Mouse (Mus musculus) intestine, embryonic 14.5 days (tissue): ENCODE results near the gene Aif1l. TPM values are rescaled to one million over a fixed set of nuclear protein-coding genes. Genes with fewer than 3 reads are reported as not detected.

Experiments
- ATAC-seq: fragments of 200-750 bp; cut with Nextera tagmentation; replicated peaks from 2 replicates; pipeline ENCODE4 v1.8.0; 2017; ENCODE audit warnings: low read depth, moderate number of reproducible peaks, moderate TSS enrichment, moderate library complexity; ENCODE audit not compliant: low FRiP score, low TSS enrichment
- DNase-seq: peaks from one replicate; pipeline ENCODE4 v3.0.0-alpha.2; 2018; ENCODE audit warnings: low spot score
- H3K27ac ChIP-seq: fragments of 300-500 bp; sonication (generic); 2 replicates; pipeline ENCODE4 v1.5.1; 2014; ENCODE audit warnings: low read depth, mild to moderate bottlenecking, control low read depth
- H3K27me3 ChIP-seq: fragments of 300-500 bp; sonication (generic); replicated peaks from 2 replicates; pipeline ENCODE4 v1.6.1; 2014; ENCODE audit warnings: low read length, control low read depth; ENCODE audit not compliant: control insufficient read depth, insufficient read depth
- H3K36me3 ChIP-seq: fragments of 300-500 bp; sonication (generic); 2 replicates; pipeline ENCODE4 v1.6.1; 2014; ENCODE audit warnings: low read length, control low read depth; ENCODE audit not compliant: control insufficient read depth, insufficient read depth
- H3K4me1 ChIP-seq: fragments of 300-500 bp; sonication (generic); replicated peaks from 2 replicates; pipeline ENCODE4 v1.6.1; 2014; ENCODE audit warnings: low read length, control low read depth, mixed read lengths; ENCODE audit not compliant: control insufficient read depth, insufficient read depth
- H3K4me2 ChIP-seq: fragments of 300-500 bp; sonication (generic); 2 replicates; pipeline ENCODE4 v1.6.1; 2014; ENCODE audit warnings: low read length
- H3K4me3 ChIP-seq: fragments of 300-500 bp; sonication (generic); 2 replicates; pipeline ENCODE4 v1.5.1; 2014; ENCODE audit warnings: low read depth, low read length, control low read depth, mixed read lengths
- H3K9ac ChIP-seq: fragments of 300-500 bp; sonication (generic); 2 replicates; pipeline ENCODE4 v1.6.1; 2014; ENCODE audit warnings: mild to moderate bottlenecking, low read length
- H3K9me3 ChIP-seq: fragments of 300-500 bp; sonication (generic); 2 replicates; pipeline ENCODE4 v1.6.1; 2016; ENCODE audit warnings: low read length, control low read depth; ENCODE audit not compliant: control insufficient read depth
- WGBS: fragments of 180-500 bp; shearing (Covaris S2); extraction: QIAGEN DNeasy Blood & Tissue Kit; methylation state at CpG from one replicate; pipeline ENCODE4 v1.1.7; 2014; 5-methylcytosine and 5-hydroxymethylcytosine counted together
- polyA plus RNA-seq: library from polyadenylated mRNA; unstranded; fragments of >200 nt; fragmentation: Nextera tagmentation; extraction: Ambion mirVana; gene quantifications from 2 replicates; pipeline ENCODE4 v1.2.1, GENCODE M21; 2014

Gene Aif1l
- 20.2 and 25.2 TPM in 2 replicates for polyA plus RNA-seq

DNA sequence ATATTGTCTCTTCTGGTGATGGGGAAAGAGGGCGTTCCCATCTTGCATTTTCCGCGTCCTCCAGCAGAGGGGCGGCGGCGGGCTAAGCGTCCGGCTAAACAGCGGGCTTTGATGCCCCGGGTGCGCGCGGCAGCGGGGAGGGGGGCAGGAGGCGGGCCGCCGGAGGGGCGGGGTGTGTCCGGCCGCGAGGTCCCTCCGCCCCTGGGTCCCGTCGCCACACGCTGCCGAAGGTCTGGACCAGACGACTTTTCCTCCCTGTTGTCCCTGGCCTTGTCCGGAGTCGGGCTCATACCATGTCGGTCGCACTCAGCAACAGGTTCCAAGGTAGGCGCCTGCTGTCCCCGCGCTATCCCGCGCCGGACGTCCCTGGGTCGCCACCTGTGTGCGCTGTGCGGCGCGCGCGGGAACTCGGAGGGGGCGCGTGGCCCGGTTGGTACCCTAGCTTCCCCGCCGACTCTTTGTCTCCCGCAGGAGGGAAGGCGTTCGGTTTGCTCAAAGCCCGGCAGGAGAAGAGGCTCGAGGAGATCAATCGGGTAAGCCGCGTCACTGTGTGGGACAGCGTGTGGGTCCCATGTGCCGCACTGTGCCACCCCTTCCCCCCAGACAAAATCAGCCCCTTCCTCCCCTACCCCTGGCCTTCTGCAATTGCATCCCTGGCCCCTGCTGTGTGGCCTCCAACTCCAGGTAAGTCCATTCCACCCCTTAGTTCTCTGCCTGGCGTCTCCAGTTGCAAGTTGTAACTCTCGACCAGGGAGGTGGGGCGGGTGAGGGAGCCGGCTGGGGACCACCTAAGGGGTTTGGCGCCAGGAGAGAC lies at the start of gene Aif1l:
TSS of gene Aif1l (plus strand) at position 82 of the 814 bp plus-strand sequence.
- Histone ChIP-seq H3K9ac (peak within 1 kb of the TSS; percentile 67), H3K27me3 (no peaks in the 10 kb centered on the region), H3K4me3 (peak within 1 kb of the TSS; percentile 73), H3K9me3 (no peaks in the 10 kb centered on the region), H3K27ac (no peak within 1 kb of the TSS), H3K36me3 (no peaks in the 10 kb centered on the region), H3K4me1 (peaks cover 4% of the 10 kb centered on the region), H3K4me2 (peak within 1 kb of the TSS; percentile 99)
- WGBS = under 1% methylated on average over 66 of the region's 66 CpGs
- DNase-seq (peak; percentile 87), ATAC-seq (peak; percentile 70)

GRCm38 (mm10) chr2:31900932-31901331 lies 49.0 kb upstream of the Aif1l start:
- ATAC-seq (no peak), DNase-seq (no peak)
- Histone ChIP-seq H3K4me3 (no peak overlapping the region), H3K9me3 (no peaks in the 10 kb centered on the region), H3K27me3 (no peaks in the 10 kb centered on the region), H3K4me2 (no peak overlapping the region), H3K4me1 (peaks cover 8% of the 10 kb centered on the region; the same call in 1 of the 2 replicates), H3K36me3 (no peaks in the 10 kb centered on the region), H3K27ac (no peak overlapping the region), H3K9ac (no peak overlapping the region)
- WGBS = 86% methylated on average over 4 of the region's 4 CpGs

GRCm38 (mm10) chr2:31901659-31902362 lies 48.1 kb upstream of the Aif1l start:
- no peak overlapping the region for H3K9ac ChIP-seq
- H3K27ac ChIP-seq = no peak overlapping the region
- H3K4me2 ChIP-seq = no peak overlapping the region
- H3K4me1 ChIP-seq = peaks cover 8% of the 10 kb centered on the region; the same call in 1 of the 2 replicates
- no peaks in the 10 kb centered on the region for H3K9me3 ChIP-seq
- H3K27me3 ChIP-seq = no peaks in the 10 kb centered on the region
- DNase-seq (no peak), ATAC-seq (0 out of 2 replicates have a peak, but pooled peaks have one; percentile 18)
- WGBS = 53% methylated on average over 4 of the region's 4 CpGs
- H3K36me3 ChIP-seq = no peaks in the 10 kb centered on the region
- no peak overlapping the region for H3K4me3 ChIP-seq

- Histone ChIP-seq H3K9ac (no peak overlapping the region), H3K4me2 (no peak overlapping the region), H3K27ac (no peak overlapping the region), H3K4me1 (peaks cover 8% of the 10 kb centered on the region; the same call in 1 of the 2 replicates), H3K27me3 (no peaks in the 10 kb centered on the region), H3K36me3 (no peaks in the 10 kb centered on the region), H3K4me3 (no peak overlapping the region), H3K9me3 (no peaks in the 10 kb centered on the region)
- ATAC-seq (no peak), DNase-seq (no peak)
- 17% methylated on average over 6 of the region's 6 CpGs for WGBS
Measured at GRCm38 (mm10) chr2:31904089-31904488, 45.9 kb upstream of the Aif1l start.

DNA sequence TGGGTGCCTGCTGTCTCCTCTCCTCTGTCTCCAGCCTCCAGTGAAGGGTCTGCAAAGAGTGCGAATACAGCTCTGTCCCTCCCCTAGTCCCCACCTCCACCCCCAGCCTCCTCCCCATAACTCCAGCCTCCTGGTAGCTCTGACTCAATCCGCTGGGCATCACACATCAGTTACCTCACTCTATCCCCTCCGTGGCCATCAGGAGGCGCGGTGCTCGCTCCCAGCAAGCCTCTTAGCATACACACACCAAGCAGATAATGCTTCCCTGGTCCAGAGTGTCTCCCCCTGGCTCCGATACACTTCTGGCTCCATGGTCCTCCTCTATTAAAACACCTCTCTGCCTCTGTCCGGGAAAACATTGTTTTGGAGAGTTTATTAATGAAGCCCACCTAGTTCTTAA lies 45.3 kb upstream of the Aif1l start:
- ATAC-seq (no peak), DNase-seq (no peak)
- 19% methylated on average over 8 of the region's 8 CpGs for whole genome bisulfite sequencing
- Histone ChIP-seq H3K4me1 (peaks cover 8% of the 10 kb centered on the region; the same call in 1 of the 2 replicates), H3K27me3 (no peaks in the 10 kb centered on the region), H3K4me2 (no peak overlapping the region), H3K9ac (no peak overlapping the region), H3K36me3 (no peaks in the 10 kb centered on the region), H3K9me3 (no peaks in the 10 kb centered on the region), H3K27ac (no peak overlapping the region), H3K4me3 (no peak overlapping the region)

- DNase-seq = no peak
- H3K4me2 ChIP-seq = no peak overlapping the region
- WGBS = 36% methylated on average over 9 of the region's 9 CpGs
- no peaks in the 10 kb centered on the region for H3K27me3 ChIP-seq
- no peak overlapping the region for H3K4me3 ChIP-seq
- H3K27ac ChIP-seq = no peak overlapping the region
- H3K4me1 ChIP-seq = peaks cover 8% of the 10 kb centered on the region; the same call in 1 of the 2 replicates
- no peaks in the 10 kb centered on the region for H3K36me3 ChIP-seq
- ATAC-seq = no peak
- no peak overlapping the region for H3K9ac ChIP-seq
- H3K9me3 ChIP-seq = no peaks in the 10 kb centered on the region
Measured at GRCm38 (mm10) chr2:31905682-31906081, 44.3 kb upstream of the Aif1l start.

- H3K9ac ChIP-seq = no peak overlapping the region
- no peaks in the 10 kb centered on the region for H3K27me3 ChIP-seq
- WGBS = 58% methylated on average over 9 of the region's 9 CpGs
- H3K4me1 ChIP-seq = peaks cover 8% of the 10 kb centered on the region; the same call in 1 of the 2 replicates
- H3K36me3 ChIP-seq = no peaks in the 10 kb centered on the region
- H3K4me3 ChIP-seq = no peak overlapping the region
- no peak for ATAC-seq
- no peak overlapping the region for H3K4me2 ChIP-seq
- no peak overlapping the region for H3K27ac ChIP-seq
- no peaks in the 10 kb centered on the region for H3K9me3 ChIP-seq
- no peak for DNase-seq
Measured at GRCm38 (mm10) chr2:31906407-31906806, 43.5 kb upstream of the Aif1l start.

- H3K4me3 ChIP-seq = no peak overlapping the region
- ATAC-seq = no peak
- WGBS = 62% methylated on average over 4 of the region's 4 CpGs
Measured at GRCm38 (mm10) chr2:31912575-31912974, 37.4 kb upstream of the Aif1l start.

More at GRCm38 (mm10) chr2:31912575-31912974, 37.4 kb upstream of the Aif1l start:
- Histone ChIP-seq H3K9ac (no peak overlapping the region), H3K27me3 (no peaks in the 10 kb centered on the region), H3K27ac (no peak overlapping the region), H3K36me3 (no peaks in the 10 kb centered on the region), H3K9me3 (no peaks in the 10 kb centered on the region), H3K4me1 (no peaks in the 10 kb centered on the region), H3K4me2 (no peak overlapping the region)
- no peak for DNase-seq
